17 mouse cellular contexts compared by ENCODE assay signal in genomic region chr11:13151901-13152300, GRCm38 (mm10).
"Had no signal": no experiment of that assay in that cellular context is flagged by ENCODE, and none has a peak within 500 bp of the region (broad histone marks: within the 10 kb centered on the region; RNA-seq: fewer than 3 reads in every experiment).

No protein-coding gene starts in this region.

- H3K9me3 ChIP-seq: lung, embryonic 15.5 days; megakaryocyte, embryonic 14.5 days; midbrain, embryonic 13.5 days; midbrain, embryonic 15.5 days; neural tube, embryonic 12.5 days; stomach, embryonic 15.5 days had no signal

- H3K4me3 ChIP-seq: lung, embryonic 15.5 days; megakaryocyte, embryonic 14.5 days; midbrain, embryonic 13.5 days; midbrain, embryonic 15.5 days; neural tube, embryonic 12.5 days; stomach, embryonic 15.5 days had no signal

- H3K4me1 ChIP-seq: lung, embryonic 15.5 days; megakaryocyte, embryonic 14.5 days; midbrain, embryonic 13.5 days; midbrain, embryonic 15.5 days; neural tube, embryonic 12.5 days; stomach, embryonic 15.5 days had no signal

- DNase-seq: liver, postnatal 0 days; lung, adult 2 months; lung, postnatal 14 days; lung, postnatal 36 days; right cerebral cortex, postnatal 14 days; thymus, adult 18-20 months; thymus, postnatal 14 days; thymus, postnatal 36 days had no signal

- ATAC-seq: liver, postnatal 0 days; lung, postnatal 0 days; midbrain, embryonic 13.5 days; midbrain, embryonic 15.5 days had no signal

- H3K9ac ChIP-seq: liver, postnatal 0 days; lung, embryonic 15.5 days; midbrain, embryonic 13.5 days; midbrain, embryonic 15.5 days; neural tube, embryonic 12.5 days; stomach, embryonic 15.5 days had no signal

- H3K27ac ChIP-seq: lung, embryonic 15.5 days; macrophage; midbrain, embryonic 13.5 days; midbrain, embryonic 15.5 days; neural tube, embryonic 12.5 days; stomach, embryonic 15.5 days had no signal

- H3K4me2 ChIP-seq: lung, embryonic 15.5 days; midbrain, embryonic 11.5 days; midbrain, embryonic 13.5 days; midbrain, embryonic 15.5 days; neural tube, embryonic 12.5 days; stomach, embryonic 15.5 days had no signal

- H3K27me3 ChIP-seq: lung, embryonic 15.5 days; megakaryocyte, embryonic 14.5 days; midbrain, embryonic 13.5 days; midbrain, embryonic 15.5 days; neural tube, embryonic 12.5 days; stomach, embryonic 15.5 days had no signal

- H3K36me3 ChIP-seq: lung, embryonic 15.5 days; midbrain, embryonic 13.5 days; midbrain, embryonic 15.5 days; neural tube, embryonic 12.5 days; stomach, embryonic 15.5 days had no signal
